31 mouse cellular contexts compared by ENCODE assay signal in the genomic region with DNA sequence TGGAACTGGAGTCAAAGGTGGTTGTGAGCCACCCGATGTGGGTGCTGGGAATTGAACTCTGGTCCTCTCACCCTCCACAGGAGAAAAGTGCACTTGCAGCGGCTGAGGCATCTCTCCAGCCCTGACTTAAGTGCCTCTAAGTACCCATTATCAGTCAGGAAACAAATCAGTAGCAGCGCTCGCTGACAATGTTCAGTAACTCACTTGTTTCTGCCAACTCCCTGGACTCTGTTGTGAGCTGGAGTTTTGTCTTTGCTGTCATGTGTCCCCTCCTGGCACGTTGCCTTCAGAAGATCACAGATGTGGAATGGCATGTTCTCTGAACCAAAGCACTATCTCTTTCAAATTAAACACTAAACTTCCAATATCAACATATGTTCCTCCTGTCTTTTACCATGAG. TPM values are rescaled to one million over a fixed set of nuclear protein-coding genes. Genes with fewer than 3 reads are reported as not detected.
"Had no signal": no experiment of that assay in that cellular context is flagged by ENCODE, and none has a peak within 500 bp of the region (broad histone marks: within the 10 kb centered on the region; RNA-seq: fewer than 3 reads in every experiment).

No protein-coding gene starts in this region.

- H3K9me3 ChIP-seq: heart, embryonic 10.5 days; hindbrain, embryonic 10.5 days; hindbrain, embryonic 12.5 days; intestine, embryonic 15.5 days; limb, embryonic 10.5 days; limb, embryonic 12.5 days; liver, embryonic 13.5 days; liver, embryonic 15.5 days had no signal

- H3K27ac ChIP-seq: heart, embryonic 10.5 days; hindbrain, embryonic 10.5 days; hindbrain, embryonic 12.5 days; hindbrain, embryonic 14.5 days; intestine, embryonic 15.5 days; layer of hippocampus, adult 2 months; left cerebral cortex, adult 2 months; limb, embryonic 10.5 days; limb, embryonic 12.5 days; liver, embryonic 13.5 days; liver, embryonic 15.5 days had no signal

- H3K9ac ChIP-seq: hindbrain, embryonic 12.5 days; hindbrain, embryonic 14.5 days; intestine, embryonic 15.5 days; limb, embryonic 12.5 days; liver, embryonic 13.5 days; liver, embryonic 15.5 days; liver, postnatal 0 days had no signal

- DNase-seq: gastrocnemius, postnatal 14 days; kidney, adult 18-20 months; kidney, adult 8-10 months; kidney, postnatal 10 days; kidney, postnatal 25 days; kidney, postnatal 4 days; liver; liver, embryonic 13.5 days; liver, postnatal 0 days had no signal

- H3K36me3 ChIP-seq: heart, embryonic 10.5 days; hindbrain, embryonic 10.5 days; hindbrain, embryonic 12.5 days; intestine, embryonic 15.5 days; limb, embryonic 10.5 days; limb, embryonic 12.5 days; liver, embryonic 13.5 days; liver, embryonic 15.5 days had no signal

- ATAC-seq: hindbrain, embryonic 16.5 days; inflammation-experienced regulatory T-cells, adult 6 months; intestine, embryonic 15.5 days; intestine, postnatal 0 days; liver, postnatal 0 days had no signal

- H3K4me3 ChIP-seq: heart, embryonic 10.5 days; hindbrain, embryonic 10.5 days; hindbrain, embryonic 12.5 days; intestine, embryonic 15.5 days; layer of hippocampus, adult 2 months; left cerebral cortex, adult 2 months; limb, embryonic 10.5 days; limb, embryonic 12.5 days; liver, embryonic 13.5 days; liver, embryonic 15.5 days had no signal

- H3K4me2 ChIP-seq: hindbrain, embryonic 12.5 days; hindbrain, embryonic 14.5 days; intestine, embryonic 15.5 days; limb, embryonic 12.5 days; liver, embryonic 11.5 days; liver, embryonic 13.5 days; liver, embryonic 15.5 days had no signal

RNA-seq across cellular contexts. Expression of a gene that starts 33.8 kb away (rescaled TPM):
- total RNA-seq: gastrocnemius, postnatal 4 days; heart, adult 8-10 months; heart, postnatal 25 days; layer of hippocampus, adult 2 months; layer of hippocampus, postnatal 10 days; layer of hippocampus, postnatal 25 days; left cerebral cortex, adult 2 months; left cerebral cortex, postnatal 14 days; left cerebral cortex, postnatal 36 days had no signal
- polyA plus RNA-seq: frontal cortex, adult 2 months; heart, embryonic 10.5 days; hindbrain, embryonic 12.5 days; inflammation-experienced regulatory T-cells, adult 6 months; liver, embryonic 15.5 days; liver, postnatal 0 days had no signal
